Mouse (Mus musculus) 3134 (cell line): ENCODE measurements around the gene Ndufa11.
A peak's percentile ranks its signal among the peaks of the same experiment; 100 is the strongest.

Source experiments
- DNase-seq: peaks from one replicate; pipeline ENCODE4 v3.0.0-alpha.2; 2011; ENCODE audit warnings: low spot score; ENCODE audit not compliant: insufficient read length; ENCODE audit errors: extremely low read depth

Ndufa11 gene

GRCm38 (mm10) chr17:56717363-56718058 is at the start of gene Ndufa11, which contains the start of gene Vmac:
TSS of gene Ndufa11 (plus strand) at chr17:56717767.
TSS of gene Vmac (minus strand) at chr17:56718022.
- peak; percentile 93 for DNase-seq

GRCm38 (mm10) chr17:56668384-56669144 is 49.0 kb upstream of the Ndufa11 start:
- peak; percentile 73 for DNase-seq

- DNase-seq: no peak
These were observed 47.8 kb upstream of the Ndufa11 start for GRCm38 (mm10) chr17:56669766-56670165.

- peak; percentile 100 for DNase-seq
These were observed 44.5 kb upstream of the Ndufa11 start, which contains the start of gene Ranbp3 for GRCm38 (mm10) chr17:56672941-56673646. TSS of gene Ranbp3 (plus strand) at chr17:56673294.

- DNase-seq: no peak
These were observed 43.7 kb upstream of the Ndufa11 start for GRCm38 (mm10) chr17:56673647-56674416.

GRCm38 (mm10) chr17:56681791-56682190 is 35.8 kb upstream of the Ndufa11 start:
- DNase-seq: no peak

GRCm38 (mm10) chr17:56682880-56683279 is 34.7 kb upstream of the Ndufa11 start:
- no peak for DNase-seq

- no peak for DNase-seq
These were observed 33.9 kb upstream of the Ndufa11 start for GRCm38 (mm10) chr17:56683546-56684140.

GRCm38 (mm10) chr17:56684649-56685048 is 32.9 kb upstream of the Ndufa11 start:
- no peak for DNase-seq

GRCm38 (mm10) chr17:56686801-56687200 is 30.8 kb upstream of the Ndufa11 start:
- DNase-seq: no peak

GRCm38 (mm10) chr17:56688045-56688444 is 29.5 kb upstream of the Ndufa11 start:
- DNase-seq: no peak

GRCm38 (mm10) chr17:56688689-56689088 is 28.9 kb upstream of the Ndufa11 start:
- no peak for DNase-seq

- no peak for DNase-seq
These were observed 24.2 kb upstream of the Ndufa11 start for GRCm38 (mm10) chr17:56693395-56693794.

- DNase-seq: no peak
These were observed 23.7 kb upstream of the Ndufa11 start for GRCm38 (mm10) chr17:56693851-56694310.

GRCm38 (mm10) chr17:56700451-56700850 is 17.1 kb upstream of the Ndufa11 start:
- DNase-seq: no peak

GRCm38 (mm10) chr17:56703038-56703437 is 14.5 kb upstream of the Ndufa11 start:
- DNase-seq: no peak

- no peak for DNase-seq
These were observed 11.1 kb upstream of the Ndufa11 start for GRCm38 (mm10) chr17:56706515-56706914.

- DNase-seq: no peak
These were observed 8.9 kb upstream of the Ndufa11 start for GRCm38 (mm10) chr17:56708692-56709091.

GRCm38 (mm10) chr17:56709708-56710107 is 7.9 kb upstream of the Ndufa11 start:
- no peak for DNase-seq

GRCm38 (mm10) chr17:56715360-56715759 is 2.2 kb upstream of the Ndufa11 start:
- DNase-seq: no peak
